Mouse (Mus musculus): ENCODE measurements around the gene Rab3a.

Rab3a gene

GRCm38 (mm10) chr8:70758616-70759561 is 4.4 kb downstream of the Rab3a start:
- peak; percentile 53 to 58 for DNase-seq

- DNase-seq, result no peak
These were observed 5.9 kb downstream of the Rab3a start for GRCm38 (mm10) chr8:70760350-70760749.

GRCm38 (mm10) chr8:70760775-70761406 is 6.4 kb downstream of the Rab3a start, which contains the start of gene Mpv17l2:
Mpv17l2 (minus strand) TSS chr8:70760946.
- DNase-seq, result peak; percentile 93 to 95

GRCm38 (mm10) chr8:70762118-70762517 is 7.6 kb downstream of the Rab3a start:
- DNase-seq, result no peak

GRCm38 (mm10) chr8:70763354-70763753 is 8.9 kb downstream of the Rab3a start:
- DNase-seq, result peak; percentile 79

GRCm38 (mm10) chr8:70764026-70764425 is 9.5 kb downstream of the Rab3a start:
- DNase-seq, result no peak

- no peak for DNase-seq
These were observed 10.2 kb downstream of the Rab3a start for GRCm38 (mm10) chr8:70764676-70765075.

GRCm38 (mm10) chr8:70765329-70765728 is 10.8 kb downstream of the Rab3a start:
- no peak for DNase-seq

GRCm38 (mm10) chr8:70765838-70766570 is 11.5 kb downstream of the Rab3a start:
- peak; percentile 64 to 77 for DNase-seq

GRCm38 (mm10) chr8:70766571-70767440 is 12.3 kb downstream of the Rab3a start:
- peak; percentile 85 to 91 for DNase-seq

- DNase-seq, result no peak
These were observed 13.0 kb downstream of the Rab3a start for GRCm38 (mm10) chr8:70767503-70767902.

- DNase-seq, result no peak
These were observed 13.8 kb downstream of the Rab3a start for GRCm38 (mm10) chr8:70768231-70768776.

GRCm38 (mm10) chr8:70768956-70769355 is 14.5 kb downstream of the Rab3a start:
- DNase-seq, result no peak

- peak; percentile 99 for DNase-seq
These were observed 14.9 kb downstream of the Rab3a start for GRCm38 (mm10) chr8:70769359-70769758.

GRCm38 (mm10) chr8:70769858-70770257 is 15.4 kb downstream of the Rab3a start:
- DNase-seq, result no peak

- no peak for DNase-seq
These were observed 16.3 kb downstream of the Rab3a start for GRCm38 (mm10) chr8:70770748-70771147.

- no peak for DNase-seq
These were observed 16.7 kb downstream of the Rab3a start for GRCm38 (mm10) chr8:70771217-70771616.

- no peak for DNase-seq
These were observed 17.6 kb downstream of the Rab3a start for GRCm38 (mm10) chr8:70772075-70772474.

GRCm38 (mm10) chr8:70772890-70773289 is 18.4 kb downstream of the Rab3a start:
- no peak for DNase-seq

GRCm38 (mm10) chr8:70773410-70773809 is 18.9 kb downstream of the Rab3a start:
- no peak for DNase-seq

- DNase-seq, result peak; percentile 71 to 84
These were observed 19.4 kb downstream of the Rab3a start for GRCm38 (mm10) chr8:70773833-70774232.

GRCm38 (mm10) chr8:70774740-70775139 is 20.3 kb downstream of the Rab3a start:
- DNase-seq, result no peak

Measured in kidney, postnatal 4 days (tissue).